Mouse (Mus musculus) myocyte (in vitro differentiated cells): ENCODE results near the gene Tmprss13. TPM values are rescaled to one million over a fixed set of nuclear protein-coding genes. Genes with fewer than 3 reads are reported as not detected.

Experiments used
- H3K27me3 ChIP-seq: one replicate; pipeline ENCODE4 v1.6.1; 2011; ENCODE audit not compliant: control insufficient read depth, insufficient read depth, insufficient read length
- H3K36me3 ChIP-seq: one replicate; pipeline ENCODE4 v1.6.1; 2011; ENCODE audit not compliant: control insufficient read depth, insufficient read depth
- H3K4me2 ChIP-seq: one replicate; pipeline ENCODE4 v1.6.1; 2011; ENCODE audit warnings: low read depth, control low read depth
- H3K4me3 ChIP-seq: one replicate; pipeline ENCODE4 v1.5.1; 2011; ENCODE audit warnings: mild to moderate bottlenecking, control low read depth, moderate library complexity
- H3K79me2 ChIP-seq: one replicate; pipeline ENCODE4 v1.6.1; 2011; ENCODE audit not compliant: control insufficient read depth, insufficient read depth
- H3ac ChIP-seq: one replicate; pipeline ENCODE4 v1.6.1; 2011; ENCODE audit not compliant: control insufficient read depth, insufficient read length
- CEBPB ChIP-seq: IDR thresholded peaks from 2 replicates; pipeline ENCODE4 v1.6.1; 2011; ENCODE audit warnings: mild to moderate bottlenecking, moderate library complexity; ENCODE audit not compliant: poor library complexity, insufficient read depth, severe bottlenecking
- E2F4 ChIP-seq: IDR thresholded peaks from one replicate; pipeline ENCODE4 v1.6.1; 2011; ENCODE audit warnings: mild to moderate bottlenecking, control low read depth, moderate library complexity; ENCODE audit not compliant: insufficient read depth
- MAX ChIP-seq: IDR thresholded peaks from one replicate; pipeline ENCODE4 v1.6.1; 2011; ENCODE audit warnings: low read depth, mild to moderate bottlenecking, control low read depth
- MYOD1 ChIP-seq, 3 experiments: IDR thresholded peaks; one replicate each; pipeline ENCODE4 v1.6.1; 2011; ENCODE audit warnings: control low read depth in 2 of 3, low read depth in 2 of 3, mild to moderate bottlenecking in 2 of 3, moderate library complexity in 1 of 3; ENCODE audit not compliant: insufficient read length in 2 of 3, control insufficient read depth in 1 of 3
- MYOG ChIP-seq, 3 experiments: IDR thresholded peaks; one replicate each; pipeline ENCODE4 v1.6.1; 2011; ENCODE audit warnings: control low read depth in 2 of 3, low read depth in 2 of 3, mild to moderate bottlenecking in 2 of 3; ENCODE audit not compliant: insufficient read length in 2 of 3, control insufficient read depth in 1 of 3, insufficient read depth in 1 of 3
- POLR2A ChIP-seq: IDR thresholded peaks from one replicate; pipeline ENCODE4 v1.6.1; 2011; ENCODE audit warnings: low read depth, mild to moderate bottlenecking, control low read depth, moderate library complexity; ENCODE audit not compliant: insufficient read length
- POLR2AphosphoS2 ChIP-seq: IDR thresholded peaks from one replicate; pipeline ENCODE4 v1.6.1; 2011; ENCODE audit warnings: low read depth, control low read depth; ENCODE audit not compliant: insufficient read length
- REST ChIP-seq: IDR thresholded peaks from one replicate; pipeline ENCODE4 v1.6.1; 2011; ENCODE audit warnings: mild to moderate bottlenecking, control low read depth, moderate library complexity; ENCODE audit not compliant: insufficient read depth, insufficient read length
- SRF ChIP-seq: IDR thresholded peaks from one replicate; pipeline ENCODE4 v1.6.1; 2011; ENCODE audit warnings: low read depth; ENCODE audit not compliant: control insufficient read depth, insufficient read length
- TCF12 ChIP-seq: IDR thresholded peaks from one replicate; pipeline ENCODE4 v1.6.1; 2011; ENCODE audit warnings: mild to moderate bottlenecking, control low read depth; ENCODE audit not compliant: poor library complexity, insufficient read depth, severe bottlenecking
- TCF3 ChIP-seq: IDR thresholded peaks from one replicate; pipeline ENCODE4 v1.6.1; 2011; ENCODE audit warnings: low read depth, control low read depth; ENCODE audit not compliant: insufficient read length
- USF1 ChIP-seq: IDR thresholded peaks from one replicate; pipeline ENCODE4 v1.6.1; 2011; ENCODE audit warnings: low read depth, mild to moderate bottlenecking, control low read depth, moderate library complexity
- polyA plus RNA-seq: library from polyadenylated mRNA; unstranded; fragments of >200 nt; fragmentation: generic; extraction: Trizol; gene quantifications from one replicate; pipeline ENCODE4 v1.2.1, GENCODE M21; 2012; ENCODE audit warnings: missing spikeins

The Tmprss13 gene
- polyA plus RNA-seq, 1 experiment = not detected

DNA sequence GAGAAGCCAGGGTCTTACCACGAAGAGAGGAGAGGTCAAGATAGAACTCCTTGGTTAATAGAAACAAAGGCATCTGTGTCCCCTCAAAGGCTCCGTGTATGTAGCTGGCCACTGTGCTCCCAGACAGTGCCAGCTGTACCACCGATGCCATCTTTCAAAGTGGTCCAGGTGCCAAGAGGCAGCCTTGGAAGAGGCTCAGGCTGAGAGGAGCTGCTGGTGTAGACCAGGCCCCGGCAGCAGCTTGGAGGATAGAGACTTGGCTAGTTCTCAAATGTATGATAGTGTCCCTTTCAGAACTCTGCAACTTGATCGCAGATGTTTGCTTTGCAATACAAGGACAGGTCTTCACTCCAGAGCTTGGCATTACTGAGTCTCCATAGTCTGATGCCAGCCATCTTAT lies 63.4 kb downstream of the Tmprss13 start:
- TF ChIP-seq SRF (no peak), MYOG (IDR thresholded peaks at IDR 0.05; ENCODE audit: control insufficient read depth in 1 of 3, insufficient read depth in 1 of 3, insufficient read length in 2 of 3, low read depth in 2 of 3) (no peak)
- Histone ChIP-seq H3K79me2 (no peaks in the 10 kb centered on the region), H3K4me2 (no peak overlapping the region), H3ac (no peak overlapping the region), H3K36me3 (no peaks in the 10 kb centered on the region), H3K27me3 (peaks cover 11% of the 10 kb centered on the region), H3K4me3 (no peak overlapping the region)

DNA sequence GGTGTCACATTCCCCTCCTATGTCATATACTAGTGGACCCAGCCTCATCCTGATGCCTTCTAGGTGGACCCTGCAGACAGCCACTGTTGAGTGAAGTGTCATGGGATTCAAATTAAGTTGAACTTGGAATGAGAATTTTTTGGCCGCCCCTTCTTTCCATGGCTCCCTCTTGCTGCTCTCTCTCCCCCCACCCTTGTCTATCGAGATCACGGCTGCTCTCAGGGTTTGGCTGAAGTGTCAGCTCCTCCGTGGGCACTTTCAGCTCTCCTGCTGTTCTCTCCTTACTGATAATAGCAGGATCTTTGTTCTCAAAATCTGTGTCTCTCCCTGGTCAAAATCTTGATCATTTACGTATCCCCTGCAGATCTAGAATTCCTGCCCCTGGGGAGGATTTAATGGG lies 63.9 kb downstream of the Tmprss13 start:
- Histone ChIP-seq H3K79me2 (no peaks in the 10 kb centered on the region), H3K4me3 (no peak overlapping the region), H3K4me2 (no peak overlapping the region), H3ac (no peak overlapping the region), H3K36me3 (no peaks in the 10 kb centered on the region), H3K27me3 (peaks cover 11% of the 10 kb centered on the region)
- TF ChIP-seq CEBPB = no peak

DNA sequence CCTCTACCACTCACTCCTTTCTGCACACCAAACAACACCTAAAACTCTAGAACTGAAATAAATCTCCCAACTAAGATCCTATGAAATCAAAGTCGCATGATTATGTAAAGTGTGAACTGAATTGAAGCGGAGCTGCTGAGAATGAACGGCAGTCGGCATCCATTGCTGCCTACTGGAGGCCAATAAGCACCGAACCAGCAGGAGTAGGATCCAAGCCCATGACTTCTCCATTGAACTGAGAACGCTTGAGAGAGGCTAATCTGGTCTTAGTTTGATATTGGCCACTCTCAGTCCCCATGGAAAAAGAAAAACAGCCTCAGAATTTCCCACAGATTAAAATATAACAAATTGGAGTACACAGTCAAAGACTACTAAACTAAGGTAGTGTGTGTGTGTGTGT lies 65.0 kb downstream of the Tmprss13 start:
- Histone ChIP-seq H3K4me2 (no peak overlapping the region), H3K27me3 (peaks cover 5% of the 10 kb centered on the region), H3K36me3 (no peaks in the 10 kb centered on the region), H3K4me3 (no peak overlapping the region), H3ac (no peak overlapping the region), H3K79me2 (no peaks in the 10 kb centered on the region)
- TF ChIP-seq TCF3 (no peak), TCF12 (no peak), MYOD1 (IDR thresholded peaks at IDR 0.05; ENCODE audit: control insufficient read depth in 1 of 3, insufficient read length in 2 of 3, low read depth in 2 of 3) (no peak), POLR2A (no peak), SRF (no peak), MAX (no peak), REST (no peak), POLR2AphosphoS2 (no peak), MYOG (IDR thresholded peaks at IDR 0.05; ENCODE audit: control insufficient read depth in 1 of 3, insufficient read depth in 1 of 3, insufficient read length in 2 of 3, low read depth in 2 of 3) (no peak), CEBPB (no peak), USF1 (no peak), E2F4 (no peak)

DNA sequence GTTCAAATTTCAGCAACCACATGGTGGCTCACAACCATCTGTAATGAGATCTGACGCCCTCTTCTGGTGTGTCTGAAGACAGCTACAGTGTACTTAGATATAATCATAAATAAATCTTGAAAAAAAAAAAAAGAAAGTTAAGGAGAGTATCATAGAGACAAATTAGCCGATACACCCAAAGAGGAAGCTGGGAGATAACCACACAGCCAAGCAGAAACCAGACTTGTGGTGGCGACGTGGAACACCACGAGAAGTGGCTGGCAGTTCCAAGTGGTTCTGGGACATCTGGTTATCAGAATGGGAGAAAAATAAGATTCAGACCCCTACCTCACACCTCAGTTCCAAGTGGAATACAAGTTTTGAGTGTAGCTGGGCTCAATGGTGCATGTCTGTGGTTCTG lies 67.8 kb downstream of the Tmprss13 start:
- Histone ChIP-seq H3K4me2 (no peak overlapping the region), H3K4me3 (no peak overlapping the region), H3K36me3 (no peaks in the 10 kb centered on the region), H3K79me2 (no peaks in the 10 kb centered on the region), H3ac (no peak overlapping the region), H3K27me3 (peaks cover 5% of the 10 kb centered on the region)
- TF ChIP-seq MYOG (IDR thresholded peaks at IDR 0.05; ENCODE audit: control insufficient read depth in 1 of 3, insufficient read depth in 1 of 3, insufficient read length in 2 of 3, low read depth in 2 of 3) = no peak
- no peak for TF ChIP-seq E2F4
- TF ChIP-seq REST = no peak
- TF ChIP-seq TCF3 = no peak
- TF ChIP-seq POLR2A = no peak
- no peak for TF ChIP-seq USF1
- no peak for TF ChIP-seq SRF
- no peak for TF ChIP-seq MAX
- no peak for TF ChIP-seq MYOD1 (IDR thresholded peaks at IDR 0.05; ENCODE audit: control insufficient read depth in 1 of 3, insufficient read length in 2 of 3, low read depth in 2 of 3)
- no peak for TF ChIP-seq CEBPB
- TF ChIP-seq TCF12 = no peak

DNA sequence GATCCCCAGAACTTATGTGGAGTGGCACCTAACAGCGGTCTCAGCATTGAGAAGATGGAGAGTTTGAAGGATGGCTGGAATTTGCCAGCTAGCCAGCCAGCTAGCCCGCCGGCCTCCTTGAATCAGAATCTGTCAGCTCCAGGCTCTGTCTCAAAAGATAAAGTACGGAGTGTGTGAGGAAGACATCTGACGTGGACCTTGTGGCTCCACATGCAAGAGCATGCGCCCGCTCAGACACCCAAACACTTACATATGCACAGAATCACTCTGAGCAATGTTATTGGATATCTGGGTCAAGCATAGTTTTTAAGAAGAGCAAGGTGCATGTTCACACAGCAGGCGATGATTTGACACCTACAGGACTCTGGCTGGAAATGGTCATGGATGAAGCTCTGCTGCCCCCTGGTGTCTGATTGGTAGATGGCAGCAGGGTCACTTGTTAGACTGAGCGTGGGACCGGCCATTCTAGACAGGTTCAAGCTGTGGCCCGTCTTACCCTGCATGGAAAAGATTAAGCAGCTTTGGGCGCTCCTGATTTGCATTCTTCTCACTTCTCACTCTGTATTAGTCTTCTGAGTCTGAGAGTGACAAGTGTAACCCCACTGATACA lies 69.6 kb downstream of the Tmprss13 start:
- Histone ChIP-seq H3ac (no peak overlapping the region), H3K27me3 (peaks cover 5% of the 10 kb centered on the region), H3K36me3 (no peaks in the 10 kb centered on the region), H3K4me3 (no peak overlapping the region), H3K4me2 (no peak overlapping the region), H3K79me2 (no peaks in the 10 kb centered on the region)
- no peak for TF ChIP-seq MAX
- no peak for TF ChIP-seq CEBPB
